Mouse (Mus musculus) adrenal gland, adult (tissue): ENCODE results near the gene Cmip.

ENCODE experiments used
- DNase-seq, 2 experiments: peaks; one replicate each; pipeline ENCODE4 v3.0.0; 2022 to 2023; ENCODE audit warnings: low spot score in 1 of 2; ENCODE audit not compliant: inconsistent age in 2 of 2

Cmip gene

GRCm38 (mm10) chr8:117257821-117258575, 1.1 kb downstream of the Cmip start:
- peak in 1 of 2 experiments; percentile 54 for DNase-seq

GRCm38 (mm10) chr8:117258576-117259040, 1.7 kb downstream of the Cmip start:
- DNase-seq: peak; percentile 71 to 91

- peak in 1 of 2 experiments; percentile 61 for DNase-seq
These were observed 2.7 kb downstream of the Cmip start for GRCm38 (mm10) chr8:117259431-117260001.

GRCm38 (mm10) chr8:117260234-117260929, 3.5 kb downstream of the Cmip start:
- no peak for DNase-seq

- DNase-seq: no peak
These were observed 4.1 kb downstream of the Cmip start for GRCm38 (mm10) chr8:117260930-117261475.

GRCm38 (mm10) chr8:117261702-117262101, 4.8 kb downstream of the Cmip start:
- no peak for DNase-seq

GRCm38 (mm10) chr8:117262685-117263084, 5.8 kb downstream of the Cmip start:
- no peak for DNase-seq

GRCm38 (mm10) chr8:117263442-117263841, 6.6 kb downstream of the Cmip start:
- no peak for DNase-seq

- DNase-seq: no peak
These were observed 8.2 kb downstream of the Cmip start for GRCm38 (mm10) chr8:117265079-117265478.

GRCm38 (mm10) chr8:117267403-117268129, 10.7 kb downstream of the Cmip start:
- DNase-seq: peak; percentile 70 to 84

- DNase-seq: no peak
These were observed 21.4 kb downstream of the Cmip start for GRCm38 (mm10) chr8:117278234-117278633.

GRCm38 (mm10) chr8:117278668-117279132, 21.8 kb downstream of the Cmip start:
- peak; percentile 76 to 88 for DNase-seq

- peak; percentile 79 to 94 for DNase-seq
These were observed 23.6 kb downstream of the Cmip start for GRCm38 (mm10) chr8:117280488-117280887.

GRCm38 (mm10) chr8:117281676-117282075, 24.8 kb downstream of the Cmip start:
- DNase-seq: no peak

- DNase-seq: peak; percentile 59 to 89
These were observed 25.5 kb downstream of the Cmip start for GRCm38 (mm10) chr8:117282141-117282950.

GRCm38 (mm10) chr8:117284768-117285484, 28.1 kb downstream of the Cmip start:
- DNase-seq: no peak

GRCm38 (mm10) chr8:117287966-117288365, 31.1 kb downstream of the Cmip start:
- peak in 1 of 2 experiments; percentile 71 for DNase-seq

- DNase-seq: no peak
These were observed 32.2 kb downstream of the Cmip start for GRCm38 (mm10) chr8:117289016-117289415.

GRCm38 (mm10) chr8:117290506-117290905, 33.6 kb downstream of the Cmip start:
- no peak for DNase-seq
